Mouse (Mus musculus) limb, embryonic 11.5 days (tissue): ENCODE measurements at regions not wholly inside any gene's neighbourhood (a gene's known extent, or its start where the extent isn't known, plus 50 kb on each side); places are given as distances from the start of the nearest gene placed in this dataset.

Experiments
- ATAC-seq: fragments of 200-750 bp; cut with Nextera tagmentation; 2 replicates; pipeline ENCODE4 v1.8.0; 2017; ENCODE audit warnings: low read depth; ENCODE audit not compliant: insufficient number of reproducible peaks, low FRiP score, low TSS enrichment
- DNase-seq: peaks from one replicate; pipeline ENCODE4 v3.0.0-alpha.2; 2015; ENCODE audit warnings: low spot score
- H3K27ac ChIP-seq: fragments of 300-500 bp; sonication (generic); replicated peaks from 2 replicates; pipeline ENCODE4 v1.5.1; 2014; ENCODE audit warnings: low read depth, mild to moderate bottlenecking, low read length
- H3K27me3 ChIP-seq: fragments of 300-500 bp; sonication (generic); 2 replicates; pipeline ENCODE4 v1.6.1; 2014; ENCODE audit warnings: mild to moderate bottlenecking, low read length, mixed read lengths; ENCODE audit not compliant: control insufficient read depth, insufficient read depth
- H3K36me3 ChIP-seq: fragments of 300-500 bp; sonication (generic); 2 replicates; pipeline ENCODE4 v1.6.1; 2014; ENCODE audit warnings: mild to moderate bottlenecking, low read length, moderate library complexity, mixed read lengths; ENCODE audit not compliant: control insufficient read depth, insufficient read depth
- H3K4me1 ChIP-seq: fragments of 300-500 bp; sonication (generic); 2 replicates; pipeline ENCODE4 v1.6.1; 2014; ENCODE audit warnings: low read length, mixed read lengths; ENCODE audit not compliant: control insufficient read depth, insufficient read depth
- H3K4me2 ChIP-seq: fragments of 300-500 bp; sonication (generic); 2 replicates; pipeline ENCODE4 v1.6.1; 2014; ENCODE audit warnings: low read depth, mild to moderate bottlenecking, moderate library complexity; ENCODE audit not compliant: severe bottlenecking
- H3K4me3 ChIP-seq: fragments of 300-500 bp; sonication (generic); 2 replicates; pipeline ENCODE4 v1.5.1; 2014; ENCODE audit warnings: low read depth, low read length
- H3K9ac ChIP-seq: fragments of 300-500 bp; sonication (generic); 2 replicates; pipeline ENCODE4 v1.6.1; 2014; ENCODE audit warnings: mild to moderate bottlenecking, low read length
- H3K9me3 ChIP-seq: fragments of 300-500 bp; sonication (generic); 2 replicates; pipeline ENCODE4 v1.6.1; 2016; ENCODE audit warnings: low read length; ENCODE audit not compliant: control insufficient read depth
- WGBS: fragments of 180-500 bp; shearing (Covaris S2); extraction: QIAGEN DNeasy Blood & Tissue Kit; methylation state at CpG from one replicate; pipeline ENCODE4 v1.1.7; 2014; 5-methylcytosine and 5-hydroxymethylcytosine counted together

GRCm38 (mm10) chr6:16281938-16282337 is 561.5 kb downstream of the Mdfic start:
- ATAC-seq (no peak), DNase-seq (no peak)
- Histone ChIP-seq H3K9me3 (no peaks in the 10 kb centered on the region), H3K36me3 (no peaks in the 10 kb centered on the region), H3K27ac (no peak overlapping the region), H3K9ac (no peak overlapping the region), H3K4me2 (no peak overlapping the region), H3K4me1 (no peaks in the 10 kb centered on the region), H3K4me3 (no peak overlapping the region), H3K27me3 (no peaks in the 10 kb centered on the region)
- 88% methylated on average over 6 of the region's 6 CpGs for WGBS
